Mouse (Mus musculus): ENCODE measurements around the gene Slc9a9.

DNA sequence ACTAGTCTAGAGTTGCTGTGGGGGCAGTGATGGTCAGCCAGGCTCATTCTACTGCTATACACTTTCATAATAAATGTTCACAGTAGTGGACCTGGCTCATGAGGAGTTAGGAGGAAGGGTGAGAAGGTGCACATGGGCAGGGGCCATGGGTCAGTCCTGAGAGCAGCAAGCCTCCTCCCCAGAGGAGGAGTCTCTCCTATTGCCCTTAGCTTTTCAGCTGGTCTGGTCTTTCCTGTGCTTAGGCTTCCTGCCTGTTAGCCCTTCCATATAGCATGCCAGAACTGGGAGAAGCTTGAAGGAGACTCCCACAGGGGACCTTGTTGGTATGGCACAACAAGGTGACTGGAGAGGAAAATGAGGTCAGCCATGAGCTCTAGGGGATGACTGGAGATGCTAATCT, 410.2 kb downstream of the Slc9a9 start:
- no peak for TF ChIP-seq POLR2A (IDR thresholded peaks at IDR 0.05; ENCODE audit: borderline replicate concordance, insufficient read depth, low read length)
- no peak for TF ChIP-seq CTCF (IDR thresholded peaks at IDR 0.05; ENCODE audit: borderline replicate concordance, insufficient read depth, low read depth, low read length)

Measured in cerebellum, adult 2 months (tissue).